Mouse (Mus musculus) ovary, adult 10 weeks (tissue): ENCODE results near the gene Gm42791. TPM values are rescaled to one million over a fixed set of nuclear protein-coding genes. Genes with fewer than 3 reads are reported as not detected.

Source experiments
- polyA plus RNA-seq: library from polyadenylated mRNA; stranded (reverse); fragments of 350-450 nt; fragmentation: Illumina TruSeq; extraction: RNeasy Lipid Tissue Mini Kit (QIAGEN cat#74804); gene quantifications from one replicate; pipeline ENCODE4 v1.2.3, GENCODE M21; 2014

Gm42791 gene
- not detected for polyA plus RNA-seq

GRCm38 (mm10) chr5:148994706-148995414 lies at the start of gene Gm42791:
Gene Gm42791 (minus strand): TSS chr5:148995147.

GRCm38 (mm10) chr5:148929116-148929449 lies 65.9 kb downstream of the Gm42791 start, which contains the start of gene Katnal1:
Gene Katnal1 (minus strand): TSS chr5:148929320.

Other genes with a start within 250 kb of the Gm42791 start
- 11.8 TPM for gene Katnal1, start 65.8 kb downstream of the Gm42791 start, polyA plus RNA-seq
- gene Uspl1, start 189.2 kb upstream of the Gm42791 start, polyA plus RNA-seq = 37.2 TPM
- gene Hmgb1, start 189.3 kb upstream of the Gm42791 start, polyA plus RNA-seq = 2,078 TPM